Mouse (Mus musculus): Measurements from ENCODE around the gene Inpp1.

DNA sequence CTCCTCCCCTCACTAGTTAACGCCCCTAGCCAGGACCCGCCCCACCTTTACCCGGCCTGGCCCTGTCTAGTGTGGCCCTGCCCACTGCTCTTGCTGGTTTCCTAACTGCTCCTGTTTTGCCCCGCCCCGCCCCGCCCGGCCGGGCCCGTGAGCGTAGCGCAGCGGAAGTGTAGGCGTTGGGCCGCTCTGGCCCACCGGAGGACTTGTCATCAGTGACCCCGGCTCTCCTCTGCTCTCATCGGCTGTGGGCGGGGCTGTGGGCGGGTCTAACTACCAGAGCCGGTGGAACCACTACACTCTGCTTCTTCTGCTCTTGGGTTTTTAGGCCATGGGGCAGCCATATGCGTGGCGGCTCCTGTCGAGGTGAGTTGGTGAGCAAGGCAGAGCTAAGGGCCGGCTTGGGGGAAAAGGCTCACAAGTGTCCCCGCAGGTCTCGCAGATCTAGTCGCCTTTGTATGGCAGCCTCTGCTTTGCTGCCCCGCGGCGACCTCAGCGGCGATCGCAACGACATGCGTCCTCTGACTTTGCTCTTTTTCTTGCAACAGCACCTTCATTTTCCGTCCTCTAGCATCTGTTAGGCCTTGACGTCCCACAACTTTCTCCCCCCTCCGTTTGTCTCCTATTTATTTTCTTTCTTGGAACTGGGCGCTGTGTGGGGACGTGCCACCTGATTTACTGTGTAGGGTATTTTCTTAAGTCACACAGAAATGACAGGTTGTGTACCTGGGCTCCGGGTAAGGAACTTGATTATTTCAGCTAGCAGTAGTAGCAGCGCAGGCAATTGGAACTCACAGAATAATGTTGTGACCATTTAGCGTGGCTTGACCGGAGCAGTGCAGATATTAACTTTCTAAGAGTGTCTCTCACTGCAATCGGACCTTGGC is 27.5 kb upstream of the Inpp1 start, which contains the start of gene Hibch:
- TF ChIP-seq POLR2A (IDR thresholded peaks at IDR 0.05; ENCODE audit: control insufficient read depth, low read depth, low read length): peak; percentile 67
- TF ChIP-seq CTCF (IDR thresholded peaks at IDR 0.05; ENCODE audit: control insufficient read depth, insufficient read depth, insufficient replicate concordance, low read depth, low read length): no peak

Data from testis, adult 2 months (tissue).